ENCODE assay signal across 8 mouse cellular contexts in the genomic region with DNA sequence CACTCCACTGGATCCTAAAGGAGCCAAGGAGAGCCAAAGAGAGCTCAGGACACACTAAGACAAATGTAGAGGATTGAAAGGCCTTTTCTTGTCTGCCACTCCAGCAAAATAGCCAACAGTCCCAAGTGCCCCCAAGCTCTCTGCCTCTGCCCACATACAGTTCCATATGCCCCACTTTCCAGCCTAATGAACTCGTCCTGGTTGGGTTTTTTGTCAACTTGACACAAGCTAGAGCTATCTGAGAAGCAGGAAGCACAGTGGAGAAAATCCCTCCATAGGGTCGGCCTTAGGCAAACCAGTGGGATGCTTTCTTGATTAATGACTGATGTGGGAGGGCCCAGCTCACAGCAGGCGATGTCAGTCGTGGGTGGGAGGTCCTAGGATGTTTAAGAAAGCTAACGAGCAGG.
A peak's percentile ranks its signal among the peaks of the same experiment; 100 is the strongest.
DNase-seq lines count a peak whose midpoint lies in the region; ATAC-seq lines count a peak whose summit lies in the region.
"Had no signal": no experiment of that assay in that cellular context is flagged by ENCODE, and none has a peak within 500 bp of the region (broad histone marks: within the 10 kb centered on the region; RNA-seq: fewer than 3 reads in every experiment).

No protein-coding gene starts in this region.

- H3K27me3 ChIP-seq in neural tube, embryonic 11.5 days (ENCODE audit: control insufficient read depth, insufficient read depth, low read length), result no peaks in the 10 kb centered on the region
- no peaks in the 10 kb centered on the region for H3K27me3 ChIP-seq in forebrain, embryonic 14.5 days (replicated peaks; ENCODE audit: control insufficient read depth, insufficient read depth, low read length)
- H3K27me3 ChIP-seq: liver, embryonic 15.5 days had no signal

- H3K9me3 ChIP-seq in neural tube, embryonic 11.5 days (ENCODE audit: control insufficient read depth, low read length), result no peaks in the 10 kb centered on the region
- no peaks in the 10 kb centered on the region for H3K9me3 ChIP-seq in forebrain, embryonic 14.5 days (replicated peaks; ENCODE audit: control insufficient read depth, low read length)
- H3K9me3 ChIP-seq: liver, embryonic 15.5 days had no signal

- H3K4me1 ChIP-seq in neural tube, embryonic 11.5 days (ENCODE audit: control insufficient read depth, insufficient read depth, low read length), result peaks cover 36% of the 10 kb centered on the region
- peaks cover 44% of the 10 kb centered on the region for H3K4me1 ChIP-seq in forebrain, embryonic 14.5 days (ENCODE audit: control insufficient read depth, insufficient read depth, low read length)
- H3K4me1 ChIP-seq: liver, embryonic 15.5 days had no signal

- no peak overlapping the region for H3K9ac ChIP-seq in neural tube, embryonic 11.5 days (ENCODE audit: low read length)
- H3K9ac ChIP-seq in forebrain, embryonic 14.5 days (ENCODE audit: low read length), result no peak overlapping the region
- H3K9ac ChIP-seq: liver, embryonic 15.5 days had no signal

- H3K4me3 ChIP-seq in neural tube, embryonic 11.5 days (ENCODE audit: low read depth, low read length), result no peak overlapping the region
- no peak overlapping the region for H3K4me3 ChIP-seq in forebrain, embryonic 14.5 days (ENCODE audit: low read depth, low read length)
- H3K4me3 ChIP-seq: liver, embryonic 15.5 days had no signal

- no peaks in the 10 kb centered on the region for H3K36me3 ChIP-seq in neural tube, embryonic 11.5 days (ENCODE audit: control insufficient read depth, insufficient read depth, low read length)
- H3K36me3 ChIP-seq in forebrain, embryonic 14.5 days (ENCODE audit: control insufficient read depth, insufficient read depth, low read length), result no peaks in the 10 kb centered on the region
- H3K36me3 ChIP-seq: liver, embryonic 15.5 days had no signal

- 2% methylated on average over 5 of the region's 5 CpGs for WGBS in neural tube, embryonic 11.5 days
- 1% methylated on average over 5 of the region's 5 CpGs for WGBS in forebrain, embryonic 14.5 days

- H3K4me2 ChIP-seq in neural tube, embryonic 11.5 days (ENCODE audit: low read depth), result 0 out of 2 replicates have a peak overlapping the region, but pooled peaks have one; percentile 9
- peak overlapping the region; percentile 31; the same call in 1 of the 2 replicates for H3K4me2 ChIP-seq in forebrain, embryonic 14.5 days (ENCODE audit: low read length)
- H3K4me2 ChIP-seq: liver, embryonic 15.5 days had no signal

- peak; percentile 36; the same call in 1 of the 2 replicates for ATAC-seq in neural tube, embryonic 11.5 days (ENCODE audit: insufficient read depth, low FRiP score, low TSS enrichment)
- peak; percentile 62 for ATAC-seq in forebrain, embryonic 14.5 days
- no peak for ATAC-seq in megakaryocyte-erythroid progenitor cell, adult 5-6 weeks (replicated peaks; ENCODE audit: low FRiP score, low TSS enrichment, poor library complexity, severe bottlenecking)

- no peak overlapping the region; the same call in 1 of the 2 replicates for H3K27ac ChIP-seq in neural tube, embryonic 11.5 days (ENCODE audit: low read depth, low read length)
- H3K27ac ChIP-seq in forebrain, embryonic 14.5 days (ENCODE audit: low read depth, low read length), result peak overlapping the region; percentile 87
- H3K27ac ChIP-seq: liver, embryonic 15.5 days had no signal

- peak; percentile 70 for DNase-seq in neural tube, embryonic 11.5 days (ENCODE audit: low spot score)
- no peak for DNase-seq in neural tube, embryonic 10.5 days (ENCODE audit: extremely low spot score, low spot score)
- no peak for DNase-seq in forebrain, embryonic 14.5 days (ENCODE audit: low spot score)
- DNase-seq in mesoderm, embryonic 11.5 days (ENCODE audit: low read depth, low spot score), result peak; percentile 72
- DNase-seq in layer of hippocampus, adult 8-10 months (ENCODE audit: low spot score in 2 of 2), result no peak
- no peak for DNase-seq in layer of hippocampus, adult 9-10 months (ENCODE audit: low spot score)

Comparison
In these comparisons a context has a peak if more than half of its experiments do, and no peak if none do; other contexts are left out.
1. DNase-seq: peak in neural tube, embryonic 11.5 days (single experiment) and mesoderm, embryonic 11.5 days (single experiment); none in neural tube, embryonic 10.5 days (single experiment), forebrain, embryonic 14.5 days (single experiment), layer of hippocampus, adult 8-10 months (0 of 2) and layer of hippocampus, adult 9-10 months (single experiment).